Mouse (Mus musculus): ENCODE measurements at regions not wholly inside any gene's neighbourhood (a gene's known extent, or its start where the extent isn't known, plus 50 kb on each side); places are given as distances from the start of the nearest gene placed in this dataset.

- no peaks in the 10 kb centered on the region for H3K4me1 ChIP-seq (replicated peaks; ENCODE audit: control insufficient read depth, insufficient read depth, low read length)
- no peak overlapping the region for H3K4me2 ChIP-seq
- DNase-seq (ENCODE audit: low spot score): no peak
- H3K4me3 ChIP-seq (ENCODE audit: low read depth, low read length): no peak overlapping the region
- no peaks in the 10 kb centered on the region for H3K9me3 ChIP-seq (ENCODE audit: control insufficient read depth, low read length)
- H3K27me3 ChIP-seq (replicated peaks; ENCODE audit: control insufficient read depth, insufficient read depth, low read length): no peaks in the 10 kb centered on the region
- H3K27ac ChIP-seq (ENCODE audit: low read depth, low read length): no peak overlapping the region
- no peaks in the 10 kb centered on the region for H3K36me3 ChIP-seq (ENCODE audit: control insufficient read depth, insufficient read depth, low read length)
- no peak for ATAC-seq (replicated peaks; ENCODE audit: low FRiP score)
- no peak overlapping the region for H3K9ac ChIP-seq (ENCODE audit: low read depth, low read length)
- 63% methylated on average over 2 of the region's 2 CpGs for WGBS
These were observed 441.0 kb downstream of the Htr1b start for GRCm38 (mm10) chr9:81192643-81193042.
